Mouse (Mus musculus) right cerebral cortex, adult 2 months (tissue): ENCODE measurements around the gene Ppard.
A peak's percentile ranks its signal among the peaks of the same experiment; 100 is the strongest.

Experiments used
- DNase-seq, 2 experiments: peaks; one replicate each; pipeline ENCODE4 v3.0.0; 2021 to 2022; ENCODE audit warnings: low spot score in 2 of 2

Ppard gene

DNA sequence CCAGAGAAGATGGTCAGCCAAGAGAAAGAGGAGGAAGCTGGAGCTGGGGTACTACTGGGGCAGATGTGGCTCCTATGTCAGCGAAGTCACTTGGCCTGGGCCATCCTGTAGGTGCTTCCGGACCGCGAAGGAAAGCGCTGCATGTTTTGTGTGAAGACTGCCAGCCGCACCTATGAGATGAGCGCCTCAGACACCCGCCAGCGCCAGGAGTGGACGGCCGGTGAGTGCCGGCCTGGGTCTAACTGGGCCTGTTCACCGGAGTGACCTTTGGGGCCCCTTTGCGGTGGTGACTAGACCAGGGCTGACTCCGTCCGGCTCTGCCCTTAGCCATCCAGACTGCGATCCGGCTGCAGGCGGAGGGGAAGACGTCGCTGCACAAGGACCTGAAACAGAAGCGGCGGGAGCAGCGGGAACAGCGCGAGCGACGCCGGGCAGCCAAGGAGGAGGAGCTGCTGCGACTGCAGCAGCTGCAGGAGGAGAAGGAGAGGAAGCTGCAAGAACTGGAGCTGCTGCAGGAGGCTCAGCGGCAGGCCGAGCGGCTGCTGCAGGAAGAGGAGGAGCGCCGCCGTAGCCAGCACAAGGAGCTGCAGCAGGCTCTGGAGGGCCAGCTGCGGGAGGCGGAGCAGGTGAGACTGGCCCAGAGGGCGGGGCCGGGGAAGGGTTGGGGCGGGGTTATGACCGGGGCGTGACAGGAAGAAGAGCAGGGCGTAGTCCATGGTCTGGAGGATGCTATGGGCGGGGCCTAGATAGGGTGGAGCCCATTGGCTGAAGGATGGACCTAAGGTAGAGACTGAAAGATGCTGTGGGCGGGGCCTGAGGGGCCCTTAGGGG lies 8.7 kb upstream of the Ppard start:
- peak; percentile 81 to 84 for DNase-seq

DNA sequence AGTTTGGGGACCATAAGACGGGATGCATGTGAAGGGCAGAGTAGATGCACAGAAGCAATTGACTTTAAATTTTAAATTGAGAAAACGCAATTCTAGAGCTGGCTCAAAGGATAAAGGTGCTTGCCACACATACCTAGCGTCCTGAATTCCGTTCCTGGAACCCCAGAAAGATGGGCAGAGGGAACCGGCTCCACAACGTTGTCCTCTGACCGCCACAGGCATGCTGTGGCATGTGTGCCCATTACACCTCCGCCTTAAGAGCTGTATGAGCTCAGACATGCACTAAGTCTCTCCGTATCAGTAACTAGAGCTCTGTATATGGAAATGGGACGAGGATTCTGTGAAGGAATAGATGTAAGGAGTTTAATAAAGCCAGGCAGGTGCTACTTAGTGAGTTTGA lies 7.9 kb upstream of the Ppard start:
- DNase-seq = no peak

GRCm38 (mm10) chr17:28226014-28226413 lies 6.5 kb upstream of the Ppard start:
- DNase-seq = peak; percentile 94

DNA sequence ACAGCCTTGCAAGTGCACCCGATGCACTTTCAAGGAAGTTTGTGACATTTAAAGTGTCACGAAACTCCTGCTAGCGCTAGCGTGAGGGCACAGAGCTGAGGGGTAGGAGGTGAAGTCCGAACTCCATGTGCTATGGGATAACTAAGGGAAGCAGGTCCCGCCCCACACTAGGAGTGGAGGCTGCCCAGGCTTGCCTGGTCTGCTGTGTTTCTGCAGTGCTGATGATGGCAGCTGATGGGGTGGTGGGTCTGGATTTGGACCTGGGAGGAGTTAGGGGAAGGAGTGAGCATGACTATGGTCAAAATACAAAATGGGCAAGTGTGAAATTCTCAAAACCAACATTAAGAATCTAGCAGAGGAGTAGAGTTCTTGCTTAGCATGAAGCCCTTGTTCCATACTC lies 2.0 kb upstream of the Ppard start:
- no peak for DNase-seq

DNA sequence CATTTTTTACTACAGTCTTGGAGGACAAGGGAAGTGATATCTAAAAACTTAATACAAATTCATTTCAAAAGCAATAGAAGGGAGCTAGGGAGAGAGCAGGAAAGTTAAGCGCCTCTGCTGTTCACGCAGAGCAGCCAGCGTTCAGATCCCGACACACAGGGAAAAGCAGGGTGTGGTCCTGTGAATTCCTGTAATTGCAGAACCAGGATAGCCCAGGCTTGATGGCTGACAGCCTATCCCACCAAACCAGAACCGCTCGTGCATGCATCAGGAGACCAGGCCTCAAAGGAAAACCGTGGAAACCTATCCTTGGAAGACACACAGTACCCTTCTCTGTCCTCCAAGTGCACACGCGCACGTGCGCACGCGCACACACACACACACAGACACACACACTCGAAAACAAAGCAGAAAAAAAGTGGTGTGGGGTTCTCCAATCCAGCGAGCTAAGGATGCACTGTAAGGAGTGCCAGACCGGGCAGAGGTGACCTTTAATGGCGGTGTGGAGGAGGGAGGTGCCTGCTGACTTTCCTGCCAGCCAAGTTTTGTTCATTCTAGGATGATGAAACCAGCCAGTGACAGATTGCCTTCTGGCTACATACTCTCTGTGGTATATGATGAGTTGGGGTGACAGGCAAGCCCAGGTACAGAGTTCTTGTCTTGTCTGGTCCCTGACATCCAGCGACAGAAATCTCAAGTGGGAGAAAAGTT lies 1.3 kb upstream of the Ppard start:
- DNase-seq = no peak

- no peak for DNase-seq
These were observed 711 bp downstream of the Ppard start for GRCm38 (mm10) chr17:28233091-28233731.

GRCm38 (mm10) chr17:28234641-28235040 lies 2.1 kb downstream of the Ppard start:
- no peak for DNase-seq

- DNase-seq = no peak
These were observed 3.6 kb downstream of the Ppard start for GRCm38 (mm10) chr17:28235982-28236635.

DNA sequence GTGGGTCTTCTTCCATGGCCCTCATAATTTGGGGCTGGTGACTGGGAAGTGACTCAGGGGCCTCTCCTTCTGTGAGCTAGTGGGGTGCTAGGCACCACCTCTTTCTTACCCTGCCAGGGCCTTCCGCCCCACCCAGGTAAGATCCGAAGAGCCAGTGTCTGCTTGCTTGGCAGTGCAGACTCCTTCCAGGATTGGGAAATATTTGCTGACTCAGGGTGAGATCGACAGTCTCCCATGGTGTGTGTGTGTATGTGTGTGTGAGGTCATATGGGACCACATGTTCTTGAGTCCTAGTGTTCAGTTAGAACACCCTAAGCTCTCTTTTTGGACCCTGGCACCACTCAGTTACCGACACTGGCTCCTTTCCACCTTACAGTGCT lies 4.1 kb downstream of the Ppard start:
- DNase-seq = no peak

DNA sequence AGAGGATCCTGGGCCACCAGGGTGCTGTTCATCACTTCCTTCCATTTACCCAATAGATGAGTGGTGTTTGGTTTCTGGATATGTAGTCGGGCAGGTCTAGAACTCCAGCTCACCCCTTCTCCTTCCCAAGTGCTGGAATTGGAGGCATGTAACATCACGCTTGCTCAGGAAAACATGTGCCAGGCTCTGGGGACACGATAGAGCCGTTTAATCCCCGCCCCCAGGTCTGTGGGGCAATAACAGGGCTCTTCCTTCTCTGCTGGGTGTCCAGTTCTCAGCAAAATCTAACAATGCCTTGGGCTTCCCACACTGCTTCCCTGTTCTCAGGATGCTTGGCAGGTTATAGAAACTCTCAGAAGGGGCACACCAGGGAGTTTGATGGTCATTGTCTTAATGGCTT lies 4.9 kb downstream of the Ppard start:
- DNase-seq = no peak

DNA sequence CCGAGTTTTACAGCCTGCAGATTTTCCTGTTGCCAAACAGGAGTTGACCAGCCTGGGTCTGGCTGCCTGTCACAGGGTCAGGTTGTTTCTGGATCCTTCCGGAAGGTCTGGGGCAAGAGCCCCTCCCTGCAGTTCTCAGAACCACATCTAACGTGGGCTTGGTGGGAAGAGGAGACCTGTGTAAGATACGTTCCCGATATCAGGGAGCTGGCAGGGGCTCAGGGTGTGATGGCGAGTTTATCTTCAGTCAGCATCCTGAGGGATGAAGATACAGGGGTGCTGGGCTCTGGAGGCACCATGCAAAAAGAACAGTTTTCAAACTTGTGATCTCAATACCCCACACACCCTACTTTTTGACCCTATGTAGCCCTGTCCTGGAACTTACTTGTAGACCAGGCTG lies 5.4 kb downstream of the Ppard start:
- no peak for DNase-seq

- no peak for DNase-seq
These were observed 8.3 kb downstream of the Ppard start for GRCm38 (mm10) chr17:28240846-28241245.

DNA sequence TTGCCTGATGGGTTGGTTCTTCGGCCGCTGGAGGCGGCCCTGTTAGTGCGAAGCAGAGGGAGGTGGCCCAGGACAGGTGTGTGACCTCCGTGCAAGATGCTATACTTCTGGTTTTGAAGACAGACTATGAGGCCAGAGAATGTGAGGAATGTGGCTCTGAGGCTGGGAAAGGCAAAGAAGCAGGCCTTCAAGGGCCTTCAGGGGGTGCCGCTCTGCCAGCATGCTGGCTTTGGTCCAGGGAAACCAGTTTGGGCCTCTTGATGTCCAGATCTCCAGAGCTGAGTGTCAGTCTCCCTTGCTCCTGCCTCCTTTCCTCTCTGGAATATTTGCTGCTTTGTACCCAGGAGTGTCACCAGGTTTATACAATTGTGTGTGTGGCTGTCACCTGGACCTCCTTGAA lies 9.8 kb downstream of the Ppard start:
- no peak for DNase-seq

GRCm38 (mm10) chr17:28244214-28244613 lies 11.7 kb downstream of the Ppard start:
- no peak for DNase-seq

- DNase-seq = no peak
These were observed 12.2 kb downstream of the Ppard start for GRCm38 (mm10) chr17:28244714-28245113.

- no peak for DNase-seq
These were observed 14.1 kb downstream of the Ppard start for GRCm38 (mm10) chr17:28246640-28247039.

DNA sequence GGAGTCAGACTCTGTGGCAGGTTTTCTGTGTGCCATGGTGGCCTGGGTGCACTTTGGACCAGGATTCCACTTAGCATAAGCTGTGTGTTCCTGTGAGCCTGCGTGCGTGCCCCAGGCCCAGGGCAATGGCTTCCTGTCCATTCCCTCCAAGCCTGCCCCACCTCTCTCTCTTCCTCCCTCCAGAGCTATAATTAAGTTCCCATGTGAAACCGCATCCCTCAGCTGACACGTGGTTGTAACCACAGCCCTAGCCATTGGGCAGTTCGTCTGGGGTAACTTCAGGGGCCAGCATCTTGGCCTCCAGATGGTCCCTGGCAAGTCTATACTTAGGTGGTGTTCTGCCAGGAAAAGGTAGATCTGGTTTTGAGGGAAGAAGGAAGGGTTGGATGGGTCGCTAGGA lies 15.1 kb downstream of the Ppard start:
- no peak for DNase-seq

GRCm38 (mm10) chr17:28249062-28249461 lies 16.6 kb downstream of the Ppard start:
- DNase-seq = no peak

DNA sequence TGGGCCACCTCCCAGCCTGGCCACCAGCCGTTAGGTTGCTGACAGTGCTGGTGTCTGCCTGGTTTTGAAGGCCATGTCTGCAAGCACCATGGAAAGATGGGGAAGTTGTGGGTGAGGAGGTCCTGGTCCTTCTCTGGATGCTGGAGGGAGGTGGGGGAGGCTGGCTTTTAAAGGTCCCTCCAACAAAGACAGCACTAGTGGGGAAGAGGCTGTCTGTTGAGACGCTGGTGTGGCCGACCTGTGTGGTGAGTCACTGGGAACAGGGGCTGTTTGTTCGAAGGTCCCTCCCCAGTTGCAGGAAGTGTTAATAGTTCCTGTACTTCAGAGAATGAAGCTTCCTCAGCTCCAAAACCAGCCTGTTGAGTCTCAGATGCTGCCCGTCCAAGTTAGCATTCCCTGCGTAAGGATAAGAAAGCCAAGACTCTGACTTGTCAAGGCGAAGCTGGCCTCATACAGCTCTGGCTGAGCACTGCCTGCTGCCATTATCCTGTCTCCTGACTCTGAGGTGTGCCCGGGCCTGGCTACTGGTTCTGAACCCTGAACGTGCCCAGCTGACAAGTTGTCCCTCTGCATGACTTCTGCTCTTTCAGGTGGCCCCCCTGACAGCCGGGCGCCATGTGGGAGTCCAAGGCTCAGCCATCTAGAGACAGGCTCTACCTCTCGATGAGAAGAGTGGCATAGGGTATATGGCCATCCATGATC lies 19.2 kb downstream of the Ppard start:
- DNase-seq = no peak

- DNase-seq = no peak
These were observed 19.8 kb downstream of the Ppard start for GRCm38 (mm10) chr17:28252281-28252648.

- no peak for DNase-seq
These were observed 20.7 kb downstream of the Ppard start for GRCm38 (mm10) chr17:28253216-28253615.

DNA sequence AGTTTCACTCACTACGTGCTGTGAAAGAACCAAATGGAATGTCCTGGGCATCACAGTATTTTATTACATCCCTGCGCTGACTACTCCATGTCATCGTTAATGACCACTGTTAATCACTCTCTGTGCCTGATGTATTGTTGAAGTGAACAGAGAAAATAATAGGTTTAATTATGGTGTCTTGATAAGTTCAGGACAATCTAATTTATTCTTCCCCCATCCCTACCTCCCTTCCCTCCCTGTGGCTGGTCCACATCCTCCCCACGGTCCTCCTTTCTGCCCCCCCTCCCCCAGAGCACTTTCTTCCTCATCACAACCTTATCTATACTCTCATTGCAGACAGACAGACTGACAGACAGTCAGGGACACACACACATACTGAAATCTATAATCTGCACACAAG lies 22.3 kb downstream of the Ppard start:
- no peak for DNase-seq
